Mouse (Mus musculus): ENCODE measurements around the gene Padi3.

DNA sequence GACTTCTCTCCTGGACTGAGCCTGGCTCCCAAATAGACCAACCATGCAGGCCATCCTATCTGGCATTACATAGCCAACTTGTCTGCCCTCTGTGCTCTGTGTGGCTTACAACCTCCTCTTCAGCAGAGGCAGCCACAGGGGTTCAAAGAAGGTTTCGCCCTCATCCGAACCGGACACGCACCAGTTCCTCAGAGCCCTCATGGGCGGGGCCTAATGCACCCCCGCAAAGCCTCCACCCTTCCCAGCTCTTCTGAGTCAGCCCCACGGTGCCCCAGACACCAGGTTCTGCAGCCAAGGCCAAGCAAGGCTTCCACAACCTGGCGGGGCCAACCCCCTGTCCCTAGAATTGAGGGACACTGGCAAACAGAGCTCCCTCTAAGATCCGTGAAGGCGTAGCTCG, 48.8 kb upstream of the Padi3 start:
- TF ChIP-seq POLR2A (IDR thresholded peaks at IDR 0.05; ENCODE audit: borderline replicate concordance, insufficient read depth, low read length) = no peak
- no peak for TF ChIP-seq CTCF (IDR thresholded peaks at IDR 0.05; ENCODE audit: borderline replicate concordance, insufficient read depth, low read depth, low read length)

Measured in cerebellum, adult 2 months (tissue).